Mouse (Mus musculus) cortical plate, adult 2 months (tissue): ENCODE results near the gene Pllp.

Source experiments
- CTCF ChIP-seq: fragments of 200-500 bp; IDR thresholded peaks from 2 replicates; pipeline ENCODE4 v1.5.1; 2011; ENCODE audit warnings: mild to moderate bottlenecking, control low read depth, low read length; ENCODE audit not compliant: insufficient read depth; ENCODE audit errors: extremely low read depth
- POLR2A ChIP-seq: fragments of 200-500 bp; IDR thresholded peaks from 2 replicates; pipeline ENCODE4 v1.6.1; 2011; ENCODE audit warnings: mild to moderate bottlenecking, low read length, control low read depth; ENCODE audit not compliant: insufficient read depth; ENCODE audit errors: extremely low read depth

DNA sequence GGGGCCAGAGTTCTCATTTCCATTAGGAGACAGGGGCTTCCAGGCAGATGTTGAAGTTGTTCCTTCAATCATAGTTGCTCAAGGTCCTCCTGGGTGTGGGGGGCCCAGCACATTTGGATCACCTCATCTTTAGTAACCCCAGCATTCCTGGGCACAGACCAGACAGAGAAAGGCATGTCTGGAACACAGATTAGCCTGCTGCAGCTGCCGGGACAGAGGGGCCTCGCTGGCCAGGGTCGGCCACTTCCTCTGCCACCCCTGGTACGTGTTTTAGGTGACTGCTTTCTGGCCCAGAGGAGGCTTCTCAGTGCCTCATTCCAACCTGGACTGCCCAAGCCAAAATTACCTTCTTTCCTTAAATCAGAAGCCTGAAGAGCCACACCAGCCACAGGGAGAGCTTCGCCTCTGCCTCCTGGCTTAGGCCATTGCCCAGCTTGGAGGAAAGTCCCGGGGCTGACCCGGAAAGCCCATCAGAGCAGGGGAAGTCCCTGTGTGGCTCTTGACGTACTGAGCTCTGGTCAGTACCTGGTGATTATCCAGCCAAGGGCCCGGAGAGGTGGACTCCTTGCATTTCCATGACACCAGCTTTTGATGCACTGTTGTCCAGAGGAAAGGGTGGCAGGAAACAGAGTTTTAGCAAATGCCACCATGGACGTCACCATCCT lies 9.6 kb upstream of the Pllp start:
- TF ChIP-seq CTCF: no peak
- TF ChIP-seq POLR2A: no peak
